Mouse (Mus musculus): ENCODE results near the gene 4922502D21Rik.

GRCm38 (mm10) chr6:129312499-129312898 lies 19.1 kb downstream of the 4922502D21Rik start:
- TF ChIP-seq CTCF (IDR thresholded peaks at IDR 0.05; ENCODE audit: low read depth) = no peak
- no peak for TF ChIP-seq EP300 (IDR thresholded peaks at IDR 0.05; ENCODE audit: low read depth)
